In the genomic region with DNA sequence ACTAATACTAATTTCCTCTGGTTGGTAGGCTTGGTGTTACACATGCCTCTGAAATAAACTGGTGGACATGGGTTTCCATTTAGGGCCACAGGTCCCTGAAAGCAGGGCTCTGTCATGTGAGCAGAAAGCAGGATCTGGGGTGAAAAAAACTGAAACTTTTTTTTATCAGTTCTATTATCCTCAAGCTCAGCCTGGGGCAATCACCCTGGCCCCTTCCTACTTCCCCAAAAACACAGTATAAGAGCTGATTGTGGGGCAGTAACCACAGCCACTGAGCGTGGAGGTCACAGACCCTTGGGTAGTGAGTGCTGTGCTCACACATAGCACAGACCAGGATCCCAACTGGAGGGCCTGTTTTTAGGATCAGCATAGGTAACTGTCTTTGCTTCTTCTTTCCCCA, we compare ENCODE assay signal across 34 mouse cellular contexts. TPM values are rescaled to one million over a fixed set of nuclear protein-coding genes. Genes with fewer than 3 reads are reported as not detected.
DNase-seq lines count a peak whose midpoint lies in the region; ATAC-seq and TF ChIP-seq lines count a peak whose summit lies in the region.
"Had no signal": no experiment of that assay in that cellular context is flagged by ENCODE, and none has a peak within 500 bp of the region (broad histone marks: within the 10 kb centered on the region; RNA-seq: fewer than 3 reads in every experiment).

A gene (plus strand): TSS at position 286 of the 400 bp plus-strand sequence.

- TF ChIP-seq POLR2A in bone marrow, adult 2 months (IDR thresholded peaks at IDR 0.05; ENCODE audit: borderline replicate concordance, control insufficient read depth, low read depth, low read length) = no peak

- no peak for TF ChIP-seq CTCF in bone marrow, adult 2 months (IDR thresholded peaks at IDR 0.05; ENCODE audit: control insufficient read depth, insufficient read depth, low read length)

- no peaks in the 10 kb centered on the region for H3K9me3 ChIP-seq in forebrain, embryonic 13.5 days (replicated peaks)
- H3K9me3 ChIP-seq: embryonic facial prominence, embryonic 13.5 days; hindbrain, embryonic 10.5 days; kidney, embryonic 15.5 days; limb, embryonic 10.5 days; neural tube, embryonic 15.5 days had no signal

- no peaks in the 10 kb centered on the region for H3K36me3 ChIP-seq in forebrain, embryonic 13.5 days (ENCODE audit: poor library complexity, severe bottlenecking)
- H3K36me3 ChIP-seq: embryonic facial prominence, embryonic 13.5 days; hindbrain, embryonic 10.5 days; kidney, embryonic 15.5 days; limb, embryonic 10.5 days; neural tube, embryonic 15.5 days had no signal

- no peak within 1 kb of the TSS for H3K4me3 ChIP-seq in bone marrow, adult 2 months (replicated peaks; ENCODE audit: control insufficient read depth, low read depth, low read length)
- H3K4me3 ChIP-seq in forebrain, embryonic 13.5 days = no peak within 1 kb of the TSS
- H3K4me3 ChIP-seq: embryonic facial prominence, embryonic 13.5 days; gastrocnemius, adult 2 months; hindbrain, embryonic 10.5 days; kidney, embryonic 15.5 days; limb, embryonic 10.5 days; neural tube, embryonic 15.5 days had no signal

- no peaks in the 10 kb centered on the region for H3K27me3 ChIP-seq in forebrain, embryonic 13.5 days
- H3K27me3 ChIP-seq: embryonic facial prominence, embryonic 13.5 days; kidney, embryonic 15.5 days; neural tube, embryonic 15.5 days had no signal

- H3K27ac ChIP-seq in bone marrow, adult 2 months (ENCODE audit: control insufficient read depth, insufficient read depth, low read depth, low read length, poor library complexity) = 0 out of 2 replicates have a peak within 1 kb of the TSS, but pooled peaks have one; percentile 2
- no peak within 1 kb of the TSS for H3K27ac ChIP-seq in forebrain, embryonic 13.5 days
- H3K27ac ChIP-seq: embryonic facial prominence, embryonic 13.5 days; gastrocnemius, adult 2 months; hindbrain, embryonic 10.5 days; hindbrain, postnatal 0 days; kidney, embryonic 15.5 days; limb, embryonic 10.5 days; neural tube, embryonic 15.5 days had no signal

- H3K9ac ChIP-seq in forebrain, embryonic 13.5 days = no peak within 1 kb of the TSS
- H3K9ac ChIP-seq: embryonic facial prominence, embryonic 13.5 days; kidney, embryonic 15.5 days; neural tube, embryonic 15.5 days had no signal

- H3K4me1 ChIP-seq in bone marrow, adult 2 months (ENCODE audit: control insufficient read depth, insufficient read depth, low read length) = no peaks in the 10 kb centered on the region; the same call in 1 of the 2 replicates
- H3K4me1 ChIP-seq in forebrain, embryonic 13.5 days = no peaks in the 10 kb centered on the region
- H3K4me1 ChIP-seq: embryonic facial prominence, embryonic 13.5 days; hindbrain, embryonic 10.5 days; kidney, embryonic 15.5 days; limb, embryonic 10.5 days; neural tube, embryonic 15.5 days had no signal

- WGBS in bone marrow, adult 2 months = 0% methylated on average over 1 of the region's 1 CpGs
- WGBS in forebrain, embryonic 13.5 days = 81% methylated on average over 1 of the region's 1 CpGs

- DNase-seq in spleen, postnatal 36 days (ENCODE audit: low spot score in 2 of 2) = peak; percentile 22 to 35
- DNase-seq in spleen, postnatal 4 days (ENCODE audit: low spot score in 2 of 2) = no peak
- DNase-seq in left cerebral cortex, adult 18-20 months (ENCODE audit: low spot score in 2 of 2) = no peak
- DNase-seq in adrenal gland, adult (ENCODE audit: inconsistent age in 2 of 2, low spot score in 1 of 2) = no peak
- DNase-seq: adrenal gland, adult 8-10 months; cerebellum, adult 18-20 months; cerebellum, postnatal 14 days; embryo, embryonic 11 days; gastrocnemius, adult 2 months; lung, adult 2 months; lung, postnatal 14 days; thymus, postnatal 25 days had no signal

- ATAC-seq in megakaryocyte progenitor cell, adult 5-6 weeks (replicated peaks; ENCODE audit: poor library complexity) = peak; percentile 99
- ATAC-seq in forebrain, embryonic 13.5 days = no peak
- ATAC-seq: forebrain, embryonic 14.5 days; hindbrain, postnatal 0 days; intestine, embryonic 16.5 days had no signal

- H3K4me2 ChIP-seq in forebrain, embryonic 13.5 days = no peak within 1 kb of the TSS
- H3K4me2 ChIP-seq: embryonic facial prominence, embryonic 13.5 days; heart, embryonic 11.5 days; kidney, embryonic 15.5 days; midbrain, embryonic 11.5 days; neural tube, embryonic 15.5 days had no signal

RNA-seq across cellular contexts. Expression of the gene that starts here (rescaled TPM):
- polyA plus RNA-seq in bone marrow, adult 2 months (2011; ENCODE audit: insufficient read depth, insufficient read length, low replicate concordance, missing spikeins) = 10.6 and 22.8 TPM in 2 replicates
- total RNA-seq in megakaryocyte progenitor cell, adult 5-6 weeks (2015) = 8.4 and 12.8 TPM in 2 replicates
- 15.9 and 16.4 TPM in 2 replicates for total RNA-seq in megakaryocyte progenitor cell, adult 5-6 weeks (2017)
- not detected for total RNA-seq in left cerebral cortex, adult 18-20 months (2021)
- polyA plus RNA-seq in forebrain, embryonic 13.5 days (2015; fragmentation: Nextera tagmentation; extraction: Ambion mirVana) = not detected in 2 replicates
- total RNA-seq: adrenal gland, adult 8-10 months; gastrocnemius, adult 2 months; gastrocnemius, postnatal 4 days; hindbrain, postnatal 0 days; layer of hippocampus, postnatal 10 days; left cerebral cortex, adult 8-10 months; liver, adult 2 months; midbrain, postnatal 0 days had no signal
- polyA plus RNA-seq: forebrain, embryonic 14.5 days; frontal cortex, adult 2 months; heart, postnatal 0 days; hindbrain, embryonic 10.5 days; hindbrain, postnatal 0 days; intestine, embryonic 16.5 days; kidney, embryonic 15.5 days; large intestine, adult 2 months; liver, adult 2 months; lung, adult 2 months; midbrain, embryonic 11.5 days; midbrain, postnatal 0 days; neural tube, embryonic 15.5 days; stomach, embryonic 14.5 days had no signal

Comparison
In these comparisons a context has a peak if more than half of its experiments do, and no peak if none do; other contexts are left out.
1. RNA of the gene that starts here (total RNA-seq): 8.4 to 16.4 TPM in megakaryocyte progenitor cell, adult 5-6 weeks; not detected in left cerebral cortex, adult 18-20 months; every median in the first group is over 4 times any median in the second.
2. RNA of the gene that starts here (polyA plus RNA-seq): 10.6 to 22.8 TPM in bone marrow, adult 2 months; not detected in forebrain, embryonic 13.5 days; every median in the first group is over 10 times any median in the second.
3. DNase-seq: peak in spleen, postnatal 36 days (2 of 2); none in spleen, postnatal 4 days (0 of 2), left cerebral cortex, adult 18-20 months (0 of 2) and adrenal gland, adult (0 of 2).